Mouse (Mus musculus) adrenal gland, postnatal 10 days (tissue): ENCODE measurements around the gene Cnnm2. TPM values are rescaled to one million over a fixed set of nuclear protein-coding genes. Genes with fewer than 3 reads are reported as not detected.
"Not testable (repeated sequence)": the region's sequence is repeated elsewhere in the genome, so short reads cannot be mapped to it uniquely, and the experiment has no call there.

Experiments
- DNase-seq: peaks from one replicate; pipeline ENCODE4 v3.0.0; 2021; ENCODE audit warnings: mixed read lengths
- long read RNA-seq, 2 experiments: library from polyadenylated mRNA; stranded (forward); transcript quantifications; one replicate each; pipeline ENCODE4 v2.0.0; 2021
- total RNA-seq, 2 experiments: library from RNA; stranded (reverse); gene quantifications; 2 replicates each; pipeline ENCODE4 v1.2.3; 2021

Cnnm2 gene
- 10 to 100 TPM; 13.2 to 23.4 TPM for total RNA-seq
- long read RNA-seq, experiment 1, full-length matches to known transcripts, result 25 of 33 reads
- long read RNA-seq, experiment 1, partial matches to known transcripts, result 0 of 33 reads
- long read RNA-seq, experiment 1, other reads (novel, unspliced or antisense), result 8 of 33 reads
- long read RNA-seq, experiment 2, full-length matches to known transcripts, result 11 of 13 reads
- long read RNA-seq, experiment 2, partial matches to known transcripts, result 1 of 13 reads
- long read RNA-seq, experiment 2, other reads (novel, unspliced or antisense), result 1 of 13 reads

- DNase-seq, result peak; percentile 100
Measured at GRCm38 (mm10) chr19:46761247-46761946, at the start of gene Cnnm2. Gene Cnnm2, plus strand, starts transcription at chr19:46761596.

- no peak for DNase-seq
Measured at GRCm38 (mm10) chr19:46714234-46714633, 47.2 kb upstream of the Cnnm2 start.

- peak; percentile 49 for DNase-seq
Measured at GRCm38 (mm10) chr19:46715016-46715415, 46.4 kb upstream of the Cnnm2 start.

- no peak for DNase-seq
Measured at GRCm38 (mm10) chr19:46718150-46718549, 43.2 kb upstream of the Cnnm2 start.

- DNase-seq, result no peak
Measured at GRCm38 (mm10) chr19:46724411-46724810, 37.0 kb upstream of the Cnnm2 start.

- no peak for DNase-seq
Measured at GRCm38 (mm10) chr19:46726142-46726541, 35.3 kb upstream of the Cnnm2 start.

GRCm38 (mm10) chr19:46727140-46727736, 34.2 kb upstream of the Cnnm2 start:
- DNase-seq, result peak; percentile 35

GRCm38 (mm10) chr19:46727945-46728540, 33.4 kb upstream of the Cnnm2 start:
- DNase-seq, result peak; percentile 30

- DNase-seq, result no peak
Measured at GRCm38 (mm10) chr19:46728909-46729308, 32.5 kb upstream of the Cnnm2 start.

GRCm38 (mm10) chr19:46731351-46731750, 30.0 kb upstream of the Cnnm2 start:
- no peak for DNase-seq

- DNase-seq, result not testable (repeated sequence)
Measured at GRCm38 (mm10) chr19:46732673-46733072, 28.7 kb upstream of the Cnnm2 start.

- no peak for DNase-seq
Measured at GRCm38 (mm10) chr19:46733626-46734025, 27.8 kb upstream of the Cnnm2 start.

- DNase-seq, result no peak
Measured at GRCm38 (mm10) chr19:46735241-46735640, 26.2 kb upstream of the Cnnm2 start.

- no peak for DNase-seq
Measured at GRCm38 (mm10) chr19:46737106-46737505, 24.3 kb upstream of the Cnnm2 start.

- DNase-seq, result peak; percentile 79
Measured at GRCm38 (mm10) chr19:46740341-46741008, 20.9 kb upstream of the Cnnm2 start.

GRCm38 (mm10) chr19:46741574-46741973, 19.8 kb upstream of the Cnnm2 start:
- DNase-seq, result no peak

- DNase-seq, result no peak
Measured at GRCm38 (mm10) chr19:46744681-46745080, 16.7 kb upstream of the Cnnm2 start.

- DNase-seq, result no peak
Measured at GRCm38 (mm10) chr19:46747799-46748198, 13.6 kb upstream of the Cnnm2 start.

- DNase-seq, result no peak
Measured at GRCm38 (mm10) chr19:46752235-46752634, 9.2 kb upstream of the Cnnm2 start.

GRCm38 (mm10) chr19:46755066-46755465, 6.3 kb upstream of the Cnnm2 start:
- peak; percentile 70 for DNase-seq

GRCm38 (mm10) chr19:46756221-46756620, 5.2 kb upstream of the Cnnm2 start:
- DNase-seq, result no peak

GRCm38 (mm10) chr19:46759096-46759495, 2.3 kb upstream of the Cnnm2 start:
- DNase-seq, result no peak
